Mouse (Mus musculus): ENCODE measurements around the gene Nck2. TPM values are rescaled to one million over a fixed set of nuclear protein-coding genes. Genes with fewer than 3 reads are reported as not detected.
A peak's percentile ranks its signal among the peaks of the same experiment; 100 is the strongest.

Gene Nck2
- polyA plus RNA-seq, 1 experiment from 2014 or later = 37.9 TPM

- Histone ChIP-seq H3K27me3 (ENCODE audit: control insufficient read depth, insufficient read depth, low read length) (no peaks in the 10 kb centered on the region), H3K27ac (no peak overlapping the region), H3K9ac (no peak overlapping the region), H3K36me3 (replicated peaks; ENCODE audit: control insufficient read depth, insufficient read depth) (no peaks in the 10 kb centered on the region), H3K9me3 (ENCODE audit: control insufficient read depth, low read length) (no peaks in the 10 kb centered on the region), H3K4me1 (replicated peaks; ENCODE audit: control insufficient read depth, insufficient read depth, low read length) (no peaks in the 10 kb centered on the region), H3K4me2 (replicated peaks) (no peak overlapping the region), H3K4me3 (replicated peaks; ENCODE audit: low read length) (no peak overlapping the region)
- 97% methylated on average over 3 of the region's 3 CpGs for WGBS
- ATAC-seq (ENCODE audit: low FRiP score) = no peak
- no peak for DNase-seq (ENCODE audit: low spot score)
These were observed 76.6 kb downstream of the Nck2 start for GRCm38 (mm10) chr1:43520989-43521371.

- peaks cover 4% of the 10 kb centered on the region; the same call in 1 of the 2 replicates for H3K4me1 ChIP-seq (replicated peaks; ENCODE audit: control insufficient read depth, insufficient read depth, low read length)
- no peak overlapping the region for H3K4me2 ChIP-seq (replicated peaks)
- no peak overlapping the region for H3K27ac ChIP-seq
- 94% methylated on average over 3 of the region's 3 CpGs for WGBS
- no peaks in the 10 kb centered on the region for H3K36me3 ChIP-seq (replicated peaks; ENCODE audit: control insufficient read depth, insufficient read depth)
- no peaks in the 10 kb centered on the region for H3K9me3 ChIP-seq (ENCODE audit: control insufficient read depth, low read length)
- H3K4me3 ChIP-seq (replicated peaks; ENCODE audit: low read length) = no peak overlapping the region
- H3K27me3 ChIP-seq (ENCODE audit: control insufficient read depth, insufficient read depth, low read length) = no peaks in the 10 kb centered on the region
- no peak for DNase-seq (ENCODE audit: low spot score)
- H3K9ac ChIP-seq = no peak overlapping the region
- no peak for ATAC-seq (ENCODE audit: low FRiP score)
These were observed 77.1 kb downstream of the Nck2 start for GRCm38 (mm10) chr1:43521512-43521911.

- no peaks in the 10 kb centered on the region for H3K9me3 ChIP-seq (ENCODE audit: control insufficient read depth, low read length)
- H3K27me3 ChIP-seq (ENCODE audit: control insufficient read depth, insufficient read depth, low read length) = no peaks in the 10 kb centered on the region
- H3K36me3 ChIP-seq (replicated peaks; ENCODE audit: control insufficient read depth, insufficient read depth) = no peaks in the 10 kb centered on the region
- H3K4me3 ChIP-seq (replicated peaks; ENCODE audit: low read length) = no peak overlapping the region
- no peak overlapping the region for H3K27ac ChIP-seq
- DNase-seq (ENCODE audit: low spot score) = no peak
- H3K9ac ChIP-seq = no peak overlapping the region
- no peak for ATAC-seq (ENCODE audit: low FRiP score)
- peaks cover 5% of the 10 kb centered on the region; the same call in 1 of the 2 replicates for H3K4me1 ChIP-seq (replicated peaks; ENCODE audit: control insufficient read depth, insufficient read depth, low read length)
- 96% methylated on average over 4 of the region's 4 CpGs for WGBS
- no peak overlapping the region for H3K4me2 ChIP-seq (replicated peaks)
These were observed 77.6 kb downstream of the Nck2 start for GRCm38 (mm10) chr1:43521950-43522349.

- Histone ChIP-seq H3K4me3 (replicated peaks; ENCODE audit: low read length) (no peak overlapping the region), H3K27me3 (ENCODE audit: control insufficient read depth, insufficient read depth, low read length) (no peaks in the 10 kb centered on the region), H3K4me2 (replicated peaks) (no peak overlapping the region), H3K36me3 (replicated peaks; ENCODE audit: control insufficient read depth, insufficient read depth) (no peaks in the 10 kb centered on the region), H3K9me3 (ENCODE audit: control insufficient read depth, low read length) (no peaks in the 10 kb centered on the region), H3K4me1 (replicated peaks; ENCODE audit: control insufficient read depth, insufficient read depth, low read length) (peaks cover 8% of the 10 kb centered on the region; the same call in 1 of the 2 replicates), H3K9ac (no peak overlapping the region), H3K27ac (no peak overlapping the region)
- WGBS = 68% methylated on average over 2 of the region's 2 CpGs
- ATAC-seq (ENCODE audit: low FRiP score) = no peak
- no peak for DNase-seq (ENCODE audit: low spot score)
These were observed 78.6 kb downstream of the Nck2 start for GRCm38 (mm10) chr1:43522976-43523375.

- 74% methylated on average over 3 of the region's 3 CpGs for WGBS
- no peaks in the 10 kb centered on the region for H3K9me3 ChIP-seq (ENCODE audit: control insufficient read depth, low read length)
- no peak for DNase-seq (ENCODE audit: low spot score)
These were observed 80.0 kb downstream of the Nck2 start for GRCm38 (mm10) chr1:43524332-43524731.

GRCm38 (mm10) chr1:43528275-43528674 is 83.9 kb downstream of the Nck2 start:
- ATAC-seq (ENCODE audit: low FRiP score) (no peak), DNase-seq (ENCODE audit: low spot score) (no peak)
- no peak overlapping the region for H3K27ac ChIP-seq
- H3K4me1 ChIP-seq (replicated peaks; ENCODE audit: control insufficient read depth, insufficient read depth, low read length) = peaks cover 24% of the 10 kb centered on the region
- no peak overlapping the region for H3K9ac ChIP-seq
- no peaks in the 10 kb centered on the region for H3K27me3 ChIP-seq (ENCODE audit: control insufficient read depth, insufficient read depth, low read length)
- H3K36me3 ChIP-seq (replicated peaks; ENCODE audit: control insufficient read depth, insufficient read depth) = no peaks in the 10 kb centered on the region
- no peaks in the 10 kb centered on the region for H3K9me3 ChIP-seq (ENCODE audit: control insufficient read depth, low read length)
- WGBS = 86% methylated on average over 2 of the region's 2 CpGs
- H3K4me3 ChIP-seq (replicated peaks; ENCODE audit: low read length) = no peak overlapping the region
- H3K4me2 ChIP-seq (replicated peaks) = no peak overlapping the region

More at GRCm38 (mm10) chr1:43524332-43524731, 80.0 kb downstream of the Nck2 start:
- no peak overlapping the region for H3K9ac ChIP-seq
- H3K4me1 ChIP-seq (replicated peaks; ENCODE audit: control insufficient read depth, insufficient read depth, low read length) = peaks cover 8% of the 10 kb centered on the region; the same call in 1 of the 2 replicates
- H3K36me3 ChIP-seq (replicated peaks; ENCODE audit: control insufficient read depth, insufficient read depth) = no peaks in the 10 kb centered on the region
- H3K27me3 ChIP-seq (ENCODE audit: control insufficient read depth, insufficient read depth, low read length) = no peaks in the 10 kb centered on the region
- H3K4me2 ChIP-seq (replicated peaks) = no peak overlapping the region
- H3K27ac ChIP-seq = no peak overlapping the region
- ATAC-seq (ENCODE audit: low FRiP score) = no peak
- no peak overlapping the region for H3K4me3 ChIP-seq (replicated peaks; ENCODE audit: low read length)

- peaks cover 24% of the 10 kb centered on the region for H3K4me1 ChIP-seq (replicated peaks; ENCODE audit: control insufficient read depth, insufficient read depth, low read length)
- H3K9ac ChIP-seq = no peak overlapping the region
- H3K4me3 ChIP-seq (replicated peaks; ENCODE audit: low read length) = no peak overlapping the region
- DNase-seq (ENCODE audit: low spot score) (no peak), ATAC-seq (ENCODE audit: low FRiP score) (no peak)
- 94% methylated on average over 1 of the region's 1 CpGs for WGBS
- H3K27me3 ChIP-seq (ENCODE audit: control insufficient read depth, insufficient read depth, low read length) = no peaks in the 10 kb centered on the region
- H3K36me3 ChIP-seq (replicated peaks; ENCODE audit: control insufficient read depth, insufficient read depth) = 0 out of 2 replicates have a peak, but pooled peaks cover 5% of the 10 kb centered on the region
- no peak overlapping the region for H3K4me2 ChIP-seq (replicated peaks)
- no peak overlapping the region for H3K27ac ChIP-seq
- no peaks in the 10 kb centered on the region for H3K9me3 ChIP-seq (ENCODE audit: control insufficient read depth, low read length)
These were observed 84.7 kb downstream of the Nck2 start for GRCm38 (mm10) chr1:43529086-43529485.

- H3K4me3 ChIP-seq (replicated peaks; ENCODE audit: low read length) = no peak overlapping the region
- no peak for ATAC-seq (ENCODE audit: low FRiP score)
- 73% methylated on average over 7 of the region's 7 CpGs for WGBS
These were observed 86.1 kb downstream of the Nck2 start for GRCm38 (mm10) chr1:43530295-43531020.

GRCm38 (mm10) chr1:43531307-43531706 is 86.9 kb downstream of the Nck2 start:
- Histone ChIP-seq H3K27ac (0 out of 2 replicates have a peak overlapping the region, but pooled peaks have one; percentile 14), H3K27me3 (ENCODE audit: control insufficient read depth, insufficient read depth, low read length) (no peaks in the 10 kb centered on the region), H3K9me3 (ENCODE audit: control insufficient read depth, low read length) (no peaks in the 10 kb centered on the region), H3K9ac (no peak overlapping the region), H3K4me3 (replicated peaks; ENCODE audit: low read length) (no peak overlapping the region), H3K4me1 (replicated peaks; ENCODE audit: control insufficient read depth, insufficient read depth, low read length) (peaks cover 22% of the 10 kb centered on the region), H3K4me2 (replicated peaks) (no peak overlapping the region), H3K36me3 (replicated peaks; ENCODE audit: control insufficient read depth, insufficient read depth) (peaks cover 16% of the 10 kb centered on the region)
- WGBS = 68% methylated on average over 7 of the region's 7 CpGs
- DNase-seq (ENCODE audit: low spot score) = no peak
- peak; percentile 28; the same call in 1 of the 2 replicates for ATAC-seq (ENCODE audit: low FRiP score)

More at GRCm38 (mm10) chr1:43530295-43531020, 86.1 kb downstream of the Nck2 start:
- no peak overlapping the region for H3K9ac ChIP-seq
- H3K27me3 ChIP-seq (ENCODE audit: control insufficient read depth, insufficient read depth, low read length) = no peaks in the 10 kb centered on the region
- H3K4me2 ChIP-seq (replicated peaks) = no peak overlapping the region
- H3K4me1 ChIP-seq (replicated peaks; ENCODE audit: control insufficient read depth, insufficient read depth, low read length) = peaks cover 24% of the 10 kb centered on the region
- peaks cover 16% of the 10 kb centered on the region for H3K36me3 ChIP-seq (replicated peaks; ENCODE audit: control insufficient read depth, insufficient read depth)
- DNase-seq (ENCODE audit: low spot score) = no peak
- H3K27ac ChIP-seq = no peak overlapping the region
- H3K9me3 ChIP-seq (ENCODE audit: control insufficient read depth, low read length) = no peaks in the 10 kb centered on the region

Measured in hindbrain, embryonic 14.5 days (tissue).